Mouse (Mus musculus): ENCODE data around the gene Btbd9.
A peak's percentile ranks its signal among the peaks of the same experiment; 100 is the strongest.

The Btbd9 gene

DNA sequence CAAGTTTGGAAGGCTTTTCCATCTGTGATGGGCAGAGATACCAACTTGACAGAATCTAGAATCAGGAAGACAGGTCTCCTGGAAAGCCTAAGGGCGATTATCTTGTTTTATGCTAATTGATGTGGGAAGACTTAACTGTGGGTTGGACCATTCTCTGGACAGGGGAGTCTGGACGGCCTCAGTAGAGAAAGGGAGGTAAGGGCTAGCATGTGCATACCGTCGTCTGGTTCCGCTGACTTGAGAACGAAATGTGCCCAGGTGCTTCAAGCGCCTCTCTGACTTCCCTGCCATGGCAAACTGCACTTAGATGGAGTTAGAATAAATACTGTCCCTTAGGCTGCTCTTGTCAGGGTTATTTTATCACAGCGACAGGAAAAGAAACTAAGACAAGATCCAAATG lies 95.9 kb downstream of the Btbd9 start:
- DNase-seq, result no peak

DNA sequence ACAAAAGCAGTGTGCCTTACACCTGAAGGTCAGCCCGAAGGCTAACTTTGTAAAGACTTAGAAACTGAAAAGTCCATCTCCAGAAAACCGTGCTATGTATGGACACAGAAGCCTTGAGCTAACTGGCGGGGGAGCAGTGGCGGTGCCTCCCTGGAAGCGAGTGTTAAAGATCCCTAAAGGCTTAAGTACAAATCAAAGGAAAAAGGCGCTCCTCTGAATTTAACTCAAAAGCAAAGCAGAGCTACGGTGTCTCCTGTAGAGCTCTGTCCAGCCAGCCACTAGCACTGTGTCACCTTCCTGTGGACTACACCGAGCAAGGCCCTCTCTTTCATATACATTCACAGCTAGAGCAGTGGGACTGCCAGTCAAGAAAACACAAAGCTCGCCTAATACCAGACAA lies 98.1 kb downstream of the Btbd9 start:
- DNase-seq, result no peak

DNA sequence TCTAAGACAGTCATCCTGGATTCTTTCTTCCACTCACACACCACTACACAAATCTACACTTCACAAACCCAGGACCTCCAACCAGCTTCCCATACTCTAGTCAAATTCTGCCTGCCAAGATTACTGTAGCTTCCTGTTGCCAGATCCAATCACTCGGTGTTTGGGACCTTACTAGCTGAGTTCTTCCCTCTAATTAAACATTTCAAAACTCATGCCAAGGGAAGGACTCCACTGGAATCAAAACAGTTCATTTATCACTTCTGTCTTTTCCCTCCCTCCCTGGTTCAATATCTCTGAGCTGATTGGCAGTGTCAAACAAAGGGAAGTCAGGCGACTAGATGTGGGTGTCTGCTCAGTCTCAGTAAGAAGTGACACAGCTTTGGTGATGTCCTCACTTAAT lies 101.7 kb downstream of the Btbd9 start:
- DNase-seq, result no peak

DNA sequence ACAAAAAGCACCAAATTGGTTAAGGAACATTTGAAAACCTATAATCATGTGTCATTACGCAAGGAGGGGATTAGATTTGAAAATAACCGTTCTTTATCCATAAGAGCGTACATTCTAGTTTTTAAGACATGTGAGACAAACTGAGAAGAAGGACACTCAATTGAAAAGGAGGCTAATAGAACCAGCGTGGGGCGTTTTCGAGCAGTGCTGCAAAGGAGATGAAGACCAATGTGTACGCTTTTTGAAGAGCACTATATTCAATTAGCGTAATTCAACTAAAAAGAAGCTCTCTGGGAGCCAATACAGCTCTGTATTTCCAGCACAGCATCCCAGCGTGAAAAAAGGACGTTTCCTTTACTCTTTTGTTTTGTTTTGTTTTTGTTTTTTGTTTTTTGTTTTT lies 103.5 kb downstream of the Btbd9 start:
- DNase-seq, result no peak

DNA sequence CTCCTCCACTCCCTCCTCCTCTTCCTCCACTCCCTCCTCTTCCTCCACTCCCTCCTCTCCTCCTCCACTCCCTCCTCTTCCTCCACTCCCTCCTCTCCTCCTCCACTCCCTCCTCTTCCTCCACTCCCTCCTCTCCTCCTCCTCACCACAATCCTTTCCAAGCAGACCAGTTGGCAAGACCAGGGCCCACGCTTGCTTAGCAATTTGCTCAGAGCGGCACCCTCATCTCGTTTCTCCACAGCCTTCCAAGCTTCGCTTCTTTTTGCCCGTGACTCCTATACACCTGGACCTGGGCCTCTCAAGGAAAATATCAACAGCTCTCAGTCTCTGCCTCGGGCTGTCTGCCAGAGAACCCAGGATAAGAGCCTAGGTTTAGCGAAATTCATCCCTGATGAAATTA lies 104.8 kb downstream of the Btbd9 start:
- no peak for DNase-seq

DNA sequence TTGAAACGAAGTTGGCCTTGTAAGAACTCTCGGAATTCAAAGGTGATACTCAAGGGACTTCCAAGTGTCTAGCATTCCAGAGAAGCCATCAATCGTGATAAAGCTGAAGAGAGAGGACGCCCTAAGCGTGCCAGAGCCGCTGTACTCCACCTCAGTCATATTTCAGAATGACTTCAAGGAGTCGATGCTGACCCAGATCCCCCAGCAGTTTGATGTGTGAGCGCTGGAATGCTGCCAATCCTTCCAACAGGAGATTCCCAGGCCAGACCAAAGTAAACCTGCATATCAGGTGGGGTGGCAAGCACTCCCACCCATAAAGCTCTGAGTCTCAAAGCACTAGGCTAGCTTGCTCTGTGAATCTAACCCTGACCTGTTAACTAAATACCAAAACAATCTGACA lies 105.5 kb downstream of the Btbd9 start:
- no peak for DNase-seq

DNA sequence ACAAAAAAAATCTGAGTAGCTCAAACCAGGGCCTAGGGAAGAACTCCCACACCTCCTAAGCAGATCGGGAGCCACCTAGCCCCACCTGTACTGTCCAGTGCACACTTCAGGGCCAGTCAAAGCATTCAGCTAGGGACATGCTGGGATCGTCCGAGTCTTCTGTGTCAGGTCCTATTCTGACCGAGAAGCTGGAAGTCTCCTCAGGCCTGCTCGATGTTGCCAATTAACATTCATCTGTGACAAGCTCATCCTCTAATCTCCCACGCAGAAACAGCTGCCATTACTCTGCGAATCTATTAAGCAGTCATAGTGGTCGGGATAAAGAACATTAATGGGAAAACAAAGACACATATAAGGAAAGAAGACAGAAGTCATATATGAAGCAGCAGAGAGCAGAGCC lies 106.0 kb downstream of the Btbd9 start:
- no peak for DNase-seq

DNA sequence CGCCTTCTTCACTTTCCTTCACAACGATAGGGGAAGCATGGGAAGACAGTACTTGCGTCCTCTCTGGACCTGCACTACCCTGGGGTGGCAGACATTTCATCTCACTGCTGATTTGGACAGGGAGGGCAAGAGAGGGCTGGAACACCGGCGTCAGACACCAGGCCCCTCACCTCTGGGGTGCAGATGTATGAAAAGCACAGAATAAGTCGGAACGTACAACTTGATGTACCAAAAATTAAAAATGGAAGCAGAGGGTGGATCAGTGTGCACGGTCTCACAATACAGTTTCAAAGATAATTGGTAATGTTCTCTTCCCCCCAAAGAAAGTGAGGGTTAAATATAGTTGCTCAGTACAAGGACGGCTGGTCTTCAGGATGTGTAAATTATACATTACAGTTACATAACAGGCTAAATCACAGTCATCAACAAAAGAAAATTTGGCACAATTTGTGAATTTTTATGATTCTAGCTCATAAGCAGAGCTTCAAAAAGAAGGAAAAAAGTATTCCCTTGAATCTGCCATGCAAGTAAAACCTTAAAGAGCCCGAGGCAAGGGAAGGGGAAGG lies 106.7 kb downstream of the Btbd9 start:
- DNase-seq, result no peak

DNA sequence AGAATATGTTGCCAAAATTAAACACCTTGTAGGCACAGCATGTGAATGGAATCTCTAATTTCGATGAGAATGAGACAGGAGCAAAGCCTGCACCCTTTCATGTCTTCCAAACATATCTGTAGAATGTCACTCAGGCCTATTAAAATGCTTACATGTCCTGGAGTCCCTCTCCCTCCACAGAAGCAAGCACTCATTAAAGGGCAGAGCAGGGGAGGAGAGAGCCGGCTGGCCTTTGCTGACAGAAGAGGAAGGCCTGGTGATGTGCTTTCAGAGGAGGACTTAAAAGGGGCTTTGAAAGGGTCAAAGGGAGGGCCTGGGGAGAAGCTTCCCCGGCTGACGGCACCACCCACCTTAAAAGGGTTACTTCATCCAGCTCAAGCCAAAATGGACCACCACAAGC lies 107.9 kb downstream of the Btbd9 start:
- DNase-seq, result no peak

DNA sequence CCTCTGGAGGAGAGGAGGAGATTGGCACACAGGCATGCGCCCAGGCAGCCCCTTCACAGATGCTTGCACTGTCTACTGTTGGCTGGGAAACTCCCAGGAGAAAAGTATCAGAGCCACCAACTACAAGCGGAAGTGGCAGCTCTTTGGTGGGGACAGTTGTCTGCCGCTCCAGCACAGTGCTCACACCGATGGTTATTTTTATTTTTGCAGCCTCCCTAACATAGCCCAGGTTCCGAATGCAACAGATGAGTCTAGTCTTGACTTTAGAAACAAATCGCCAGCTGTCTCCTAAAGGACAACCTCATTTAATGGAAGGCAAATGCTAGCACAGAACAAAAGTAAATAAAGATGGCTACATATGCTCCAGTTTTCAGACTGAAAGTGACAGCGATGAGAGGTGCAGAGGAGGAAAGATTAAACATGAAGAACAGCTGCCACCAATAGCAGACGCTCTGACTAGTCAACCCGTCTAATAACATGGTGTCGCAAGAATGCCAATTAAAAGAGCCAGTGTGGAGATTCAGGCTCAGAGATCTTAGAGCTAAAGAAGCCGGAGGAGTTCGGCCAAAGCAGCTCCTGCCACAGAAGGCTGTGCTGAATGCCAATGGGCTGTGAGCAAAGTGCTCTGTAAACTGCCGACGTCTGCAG lies 108.6 kb downstream of the Btbd9 start:
- DNase-seq, result no peak

DNA sequence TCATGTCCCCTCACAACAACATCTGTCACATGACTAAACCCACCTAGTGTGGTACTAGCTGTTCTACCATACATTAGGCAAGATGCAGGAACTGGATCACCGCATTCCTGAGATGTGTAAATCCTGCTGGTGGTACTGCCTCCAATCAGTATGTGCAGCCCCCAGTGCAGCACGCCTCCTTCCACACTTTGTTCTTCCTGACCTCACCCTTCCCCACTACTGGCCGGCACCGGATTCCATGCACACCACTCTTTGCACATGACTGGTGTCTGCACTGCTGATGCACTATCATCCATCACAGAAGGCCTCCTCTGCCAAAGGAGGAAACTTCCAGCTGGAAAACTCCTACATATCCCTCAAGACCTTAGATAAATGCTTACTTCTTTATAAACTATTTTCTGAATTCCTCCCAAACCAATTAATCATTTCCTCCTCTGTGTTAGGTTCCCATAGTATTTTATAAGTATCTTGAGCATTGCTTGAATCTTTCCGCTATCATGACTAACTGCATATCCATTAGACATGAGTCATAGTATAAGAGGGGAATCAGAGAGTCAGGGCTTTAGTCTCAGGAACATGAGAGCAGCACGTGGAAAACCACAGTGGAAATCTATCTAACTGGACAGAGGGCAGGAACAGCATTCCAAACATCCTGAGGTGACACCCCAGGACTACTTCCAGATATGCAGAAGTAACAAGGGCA lies 111.1 kb downstream of the Btbd9 start:
- no peak for DNase-seq

DNA sequence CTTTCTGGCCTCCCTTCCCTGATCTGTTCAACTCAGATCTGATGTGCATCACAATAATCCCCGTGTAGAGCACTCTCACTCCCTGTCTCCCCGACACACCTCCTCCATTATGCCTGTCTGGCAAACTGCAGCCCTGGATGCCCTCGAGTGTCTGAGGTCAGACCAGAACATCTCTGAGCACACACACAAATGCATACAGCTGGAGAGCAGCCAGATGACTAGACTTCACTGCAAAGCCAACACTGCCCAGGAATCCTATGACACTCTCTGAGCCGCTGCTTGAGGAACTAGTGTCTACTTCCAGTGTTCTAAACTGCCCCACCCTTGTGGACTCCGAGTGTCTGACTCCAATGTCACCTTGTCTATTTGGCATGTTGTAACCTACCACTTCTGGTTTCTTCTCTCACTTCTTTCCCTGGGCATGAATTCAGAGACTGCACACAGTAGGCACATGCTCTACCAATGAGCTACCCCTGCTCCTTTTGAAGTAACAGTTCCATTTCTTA lies 112.0 kb downstream of the Btbd9 start:
- DNase-seq, result no peak

DNA sequence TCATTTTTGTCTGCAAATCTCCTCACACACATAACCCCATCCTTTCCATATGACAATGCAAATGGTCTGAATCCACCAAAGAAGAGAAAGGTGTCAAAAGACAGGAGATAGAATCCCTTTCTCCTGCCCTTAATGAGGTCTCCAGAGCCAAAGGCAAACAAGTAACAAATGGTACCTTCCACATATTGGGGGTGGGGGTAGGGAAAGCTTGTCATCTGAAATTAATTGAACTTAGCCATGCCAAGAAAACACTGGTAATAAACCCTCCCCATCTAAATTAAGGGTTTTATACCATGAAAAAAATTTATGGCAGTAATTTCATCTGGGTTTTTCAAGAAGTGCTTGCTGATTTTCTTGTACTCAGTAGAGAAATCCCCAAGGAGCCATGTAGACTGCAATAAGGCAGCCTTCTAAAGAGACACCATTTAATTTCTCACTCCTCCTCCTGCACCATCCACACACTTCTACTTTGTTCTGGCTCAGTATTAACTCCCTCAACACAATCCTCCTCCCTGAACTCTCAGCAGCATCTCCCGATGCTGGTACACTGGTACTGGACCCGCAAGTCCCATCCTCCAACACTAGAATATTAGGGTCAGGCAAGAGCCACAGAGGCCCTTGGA lies 115.5 kb downstream of the Btbd9 start:
- no peak for DNase-seq

DNA sequence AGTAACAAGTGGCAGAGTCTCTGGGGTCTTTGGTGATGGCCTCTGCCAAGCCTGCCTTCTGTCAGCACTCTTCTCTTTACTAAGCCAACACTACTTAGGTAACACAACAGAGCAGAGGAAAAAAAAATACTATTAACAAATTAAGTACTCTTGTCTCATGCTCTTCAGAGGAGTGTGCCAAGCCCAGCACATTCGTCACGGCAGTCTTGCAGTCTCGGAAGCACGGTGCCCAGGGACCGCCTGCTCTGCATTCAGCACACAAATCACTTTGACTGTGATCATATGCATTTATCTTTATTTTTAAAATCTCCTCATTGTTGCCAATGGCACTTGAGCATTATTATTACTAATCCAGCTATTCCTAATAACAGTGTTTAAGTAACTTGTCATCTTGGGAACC lies 116.6 kb downstream of the Btbd9 start:
- no peak for DNase-seq

DNA sequence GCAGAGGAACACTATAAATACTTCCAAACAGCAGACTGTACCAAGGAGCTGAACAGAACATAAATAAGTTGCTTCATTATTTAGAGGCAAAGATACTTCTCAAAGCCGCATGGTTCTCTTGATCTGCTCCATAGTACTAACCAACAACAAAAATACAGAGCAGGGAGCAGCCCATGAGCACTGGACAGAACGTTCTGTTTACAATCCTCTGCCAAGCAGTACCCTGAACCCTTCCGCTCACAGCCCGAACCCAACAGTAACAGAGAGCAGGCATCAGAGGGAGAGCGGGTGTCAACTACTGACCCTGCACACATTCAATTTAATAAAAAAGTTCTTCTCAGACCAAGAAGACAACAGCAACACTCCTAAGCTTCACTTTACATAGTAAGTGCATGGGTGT lies 117.4 kb downstream of the Btbd9 start:
- DNase-seq, result no peak

DNA sequence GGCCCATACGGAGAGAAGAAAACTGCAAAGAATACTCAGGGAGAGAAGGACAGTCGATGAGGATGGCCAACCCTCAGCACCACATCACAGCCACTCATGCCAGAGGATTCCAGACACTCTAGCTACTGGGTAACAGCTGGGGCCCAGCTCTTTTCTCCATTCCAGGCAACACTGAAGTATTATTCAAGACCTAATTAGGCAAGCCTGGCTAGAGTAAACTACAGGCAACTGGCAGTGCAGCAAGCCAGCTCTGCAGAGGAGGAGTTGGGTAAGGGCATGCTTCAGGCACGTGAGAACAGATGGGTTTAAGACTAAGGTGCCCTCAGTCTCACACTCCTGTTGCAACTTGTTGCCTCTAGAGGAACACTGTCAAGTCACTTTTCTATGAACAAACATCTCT lies 118.0 kb downstream of the Btbd9 start:
- DNase-seq, result no peak

DNA sequence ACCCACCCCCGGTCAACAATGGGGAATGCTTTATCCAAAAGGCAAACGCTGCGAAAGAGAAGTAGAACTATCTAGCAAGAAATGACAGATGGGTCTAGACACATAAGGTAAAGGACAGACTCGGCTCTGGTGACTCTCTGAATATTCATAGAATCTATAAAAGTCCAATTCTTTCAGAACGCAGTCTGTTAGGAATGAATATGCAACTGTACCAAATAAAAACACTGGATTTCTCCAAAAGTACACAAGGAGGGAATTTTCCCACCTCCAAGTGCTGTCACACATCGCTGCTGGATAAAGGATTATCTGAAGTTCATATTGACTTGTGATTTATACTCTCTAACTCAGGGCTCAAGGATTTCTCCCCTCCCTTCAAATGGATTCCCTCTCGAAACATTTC lies 118.8 kb downstream of the Btbd9 start:
- no peak for DNase-seq

DNA sequence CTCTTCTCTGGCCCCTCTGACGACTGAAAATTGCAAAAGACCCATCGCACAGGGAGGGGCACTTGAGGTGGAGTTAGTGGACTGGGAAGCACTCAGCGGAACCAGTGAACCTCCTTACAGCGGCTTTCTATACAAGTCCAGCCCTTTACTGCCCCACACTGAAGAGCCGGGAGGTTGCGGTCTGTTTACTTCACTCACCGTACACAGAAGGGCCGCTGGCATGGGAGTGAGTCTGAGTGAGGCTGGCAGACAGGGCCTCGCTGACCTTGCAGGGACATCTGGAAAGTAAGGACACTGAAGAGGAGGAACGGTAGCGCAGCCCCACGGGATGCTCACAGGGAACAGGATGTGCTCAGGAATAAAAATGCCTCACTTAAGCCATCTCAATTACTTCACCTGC lies 120.0 kb downstream of the Btbd9 start:
- DNase-seq, result no peak

DNA sequence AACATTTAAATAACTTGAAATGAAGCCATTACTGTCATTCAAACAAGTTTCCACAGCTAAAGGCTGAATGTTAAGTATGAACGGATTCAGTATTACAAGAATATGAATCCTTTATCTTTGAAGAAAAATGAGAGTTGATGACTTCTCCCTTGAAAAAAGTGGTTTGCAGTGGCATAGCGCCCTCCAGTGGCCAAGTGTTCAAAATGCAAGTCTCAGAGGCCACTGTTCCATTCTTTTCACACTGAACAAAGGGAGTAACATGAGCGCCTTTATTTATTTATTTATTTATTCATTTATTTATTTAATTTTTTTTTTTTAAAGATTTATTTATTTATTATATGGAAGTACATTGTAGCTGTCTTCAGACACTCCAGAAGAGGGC lies 121.4 kb downstream of the Btbd9 start:
- DNase-seq, result peak; percentile 73

DNA sequence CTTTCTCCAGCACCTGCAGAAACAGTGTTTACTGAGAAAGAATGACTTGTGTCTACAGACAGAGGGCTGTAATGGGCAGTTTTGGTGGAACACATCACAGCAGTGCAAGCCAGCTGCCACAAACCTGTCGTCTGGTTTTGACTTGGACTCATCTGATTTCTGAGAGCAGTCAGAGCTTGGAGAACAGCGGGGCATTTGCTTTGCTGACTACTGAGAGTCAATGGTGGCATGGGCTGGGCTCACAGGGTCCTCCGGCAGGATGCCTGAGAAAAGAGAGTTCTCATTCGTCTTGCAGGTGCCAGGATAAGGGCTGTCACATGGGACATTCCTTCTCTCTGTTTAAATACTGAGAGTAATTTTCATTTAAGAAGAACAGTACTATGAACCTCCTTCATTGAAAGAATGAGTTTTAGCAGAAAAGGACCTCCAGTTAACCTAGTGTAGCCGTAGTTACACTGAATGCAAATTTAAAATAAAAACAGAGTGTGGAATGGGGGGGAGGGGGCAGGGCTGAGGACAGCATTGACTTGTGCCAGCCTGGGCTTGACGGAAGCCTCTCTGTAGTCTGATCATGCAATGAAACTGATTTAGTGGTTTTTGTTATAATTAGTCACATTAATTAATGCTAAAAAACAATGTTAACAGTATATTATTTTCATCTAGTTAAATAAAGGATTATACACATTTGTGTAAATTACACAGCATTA lies 122.0 kb downstream of the Btbd9 start:
- no peak for DNase-seq

DNA sequence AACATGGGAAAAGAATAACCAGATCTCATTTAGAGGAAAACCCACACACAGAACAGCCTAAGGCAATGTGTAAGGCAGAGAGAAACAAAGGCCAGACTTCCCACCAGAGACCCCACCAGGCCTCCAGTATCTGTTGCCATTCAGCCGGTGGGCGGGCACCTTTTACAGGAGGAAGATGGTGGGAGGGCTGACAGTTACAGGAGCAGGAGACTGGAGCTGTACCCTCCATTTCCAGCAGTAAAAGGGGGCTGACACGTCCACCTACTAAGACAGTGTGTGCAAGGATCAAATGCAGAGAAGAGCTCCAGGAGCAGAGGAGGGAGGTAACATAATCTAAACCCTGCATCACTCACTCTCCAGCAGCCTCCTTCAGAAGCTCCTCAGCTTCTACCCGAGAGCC lies 123.0 kb downstream of the Btbd9 start:
- DNase-seq, result no peak

DNA sequence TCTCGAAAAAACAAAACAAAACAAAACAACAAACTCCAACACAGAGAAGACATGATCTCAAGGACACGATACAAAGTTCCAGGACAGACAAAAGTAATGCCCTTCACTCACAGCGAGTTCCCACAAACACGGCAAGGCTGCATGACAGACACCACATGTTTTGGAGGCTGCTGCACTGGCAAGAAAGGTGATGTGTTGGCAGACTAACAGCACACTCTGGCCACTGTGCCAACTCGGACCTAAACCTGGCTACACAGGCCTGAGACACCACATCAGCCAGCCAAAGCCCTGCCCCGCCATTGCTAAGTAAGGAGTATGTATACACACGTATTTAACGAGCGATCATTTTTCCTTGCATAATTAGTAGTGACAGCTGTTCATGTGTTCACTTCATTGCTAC lies 123.9 kb downstream of the Btbd9 start:
- DNase-seq, result no peak

DNA sequence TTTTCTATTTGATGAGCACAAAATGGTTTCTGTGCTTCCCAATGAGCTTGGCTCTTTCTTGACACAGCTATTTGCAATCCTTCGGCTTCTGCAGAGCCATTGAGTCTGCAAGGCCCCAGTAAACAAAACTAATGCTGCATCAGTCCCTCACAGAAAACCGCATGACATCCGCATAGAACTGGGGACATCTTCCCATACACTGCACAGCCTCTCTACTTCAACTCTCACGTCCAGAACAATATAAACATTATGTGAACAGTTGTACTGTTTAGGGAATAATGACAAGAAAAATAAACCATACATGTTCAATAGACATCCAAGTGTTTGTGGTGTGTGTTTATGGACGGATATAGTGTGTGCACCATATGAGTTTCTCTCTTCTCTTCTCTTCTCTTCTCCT lies 127.7 kb downstream of the Btbd9 start:
- no peak for DNase-seq

Data from thymus, postnatal 25 days (tissue).